Mouse (Mus musculus): ENCODE measurements around the gene Rad9a.

GRCm38 (mm10) chr19:4220416-4220815 lies 19.0 kb upstream of the Rad9a start:
- TF ChIP-seq GATA1 (IDR thresholded peaks at IDR 0.05; ENCODE audit: borderline replicate concordance, low read length) (no peak), FLI1 (IDR thresholded peaks at IDR 0.05; ENCODE audit: low read length) (no peak)

Measured in megakaryocyte, embryonic 14.5 days (primary cell).